Mouse (Mus musculus): Measurements from ENCODE around the gene Zbtb40.

Zbtb40 gene

DNA sequence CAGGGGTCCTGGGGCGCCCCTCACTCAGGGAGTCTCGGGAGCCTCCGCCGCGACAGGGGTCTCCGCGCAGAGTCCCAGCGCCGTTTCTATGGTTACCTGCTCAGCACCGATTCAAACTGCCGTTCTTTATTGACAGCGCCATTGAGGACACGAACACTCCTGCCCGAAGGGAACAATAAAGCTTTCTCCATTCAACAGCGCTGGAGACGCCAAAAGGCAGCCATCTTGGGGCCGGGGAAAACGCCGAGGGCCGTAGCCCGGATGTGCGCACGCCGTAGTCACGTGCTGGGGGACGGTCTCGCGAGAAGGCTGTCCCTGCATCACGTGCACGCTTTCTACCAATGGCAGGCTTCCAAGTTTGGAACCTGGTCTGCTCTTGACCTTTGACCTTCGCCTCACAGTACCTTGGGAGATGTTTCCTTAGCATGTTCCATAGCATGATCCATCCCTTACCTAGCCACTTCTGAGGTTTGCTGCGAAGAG, at the start of gene Zbtb40:
Zbtb40 (minus strand) TSS at position 252 of the 483 bp plus-strand sequence.
- peak; percentile 96 for DNase-seq (ENCODE audit: inconsistent ontology term)

DNA sequence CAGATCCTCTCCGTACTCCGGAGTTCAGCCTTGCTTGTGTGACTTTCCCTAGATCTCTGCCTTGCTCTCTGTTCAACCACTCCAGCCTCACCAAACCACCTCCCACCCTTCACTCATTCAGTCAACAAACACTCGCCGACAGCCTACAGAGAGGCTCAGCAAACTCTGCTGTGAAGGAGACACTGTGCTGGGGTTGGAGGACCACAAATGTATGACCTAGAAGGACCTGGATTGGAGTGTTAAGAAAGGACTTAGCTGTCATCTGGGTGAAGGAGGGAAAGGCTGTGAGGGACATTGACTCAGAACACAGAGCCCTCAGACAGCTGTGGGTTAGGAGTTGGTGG, 49.4 kb upstream of the Zbtb40 start:
- no peak for DNase-seq (ENCODE audit: inconsistent ontology term)

DNA sequence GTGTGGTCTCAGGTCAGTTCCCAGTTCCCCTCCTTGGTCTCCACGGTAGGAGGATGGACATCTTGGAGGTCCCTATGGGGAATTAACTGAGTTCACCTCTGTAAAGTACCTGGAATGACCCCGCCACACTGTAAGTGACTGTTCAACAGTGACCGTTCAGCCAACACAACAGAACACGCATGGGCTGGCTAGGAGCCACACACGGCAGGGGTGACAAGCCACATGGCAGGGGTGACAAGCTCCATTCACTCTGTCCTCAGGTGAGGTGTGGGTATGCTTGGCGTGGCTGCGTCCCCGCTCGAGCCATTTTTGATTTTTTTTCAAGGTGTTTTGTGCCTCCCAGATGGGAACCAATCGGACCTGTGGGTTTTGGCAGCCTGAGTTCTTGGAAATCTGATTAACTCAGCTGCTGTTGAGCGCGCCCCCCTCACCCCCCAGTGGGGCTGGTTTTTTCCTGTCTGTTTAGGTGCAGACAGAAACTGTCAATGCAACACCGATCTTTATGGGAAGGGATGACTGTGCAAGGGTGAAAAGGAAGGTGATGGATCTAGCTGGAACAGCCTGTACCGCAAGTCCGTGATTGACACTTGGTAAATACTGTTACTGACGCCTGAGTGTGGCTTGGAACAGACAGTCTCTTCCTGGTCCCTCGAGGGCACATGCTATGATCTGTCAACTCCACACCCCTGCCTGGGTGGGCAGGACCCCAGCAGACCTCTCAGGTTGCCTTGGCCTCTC, 48.8 kb upstream of the Zbtb40 start:
- no peak for DNase-seq (ENCODE audit: inconsistent ontology term)

DNA sequence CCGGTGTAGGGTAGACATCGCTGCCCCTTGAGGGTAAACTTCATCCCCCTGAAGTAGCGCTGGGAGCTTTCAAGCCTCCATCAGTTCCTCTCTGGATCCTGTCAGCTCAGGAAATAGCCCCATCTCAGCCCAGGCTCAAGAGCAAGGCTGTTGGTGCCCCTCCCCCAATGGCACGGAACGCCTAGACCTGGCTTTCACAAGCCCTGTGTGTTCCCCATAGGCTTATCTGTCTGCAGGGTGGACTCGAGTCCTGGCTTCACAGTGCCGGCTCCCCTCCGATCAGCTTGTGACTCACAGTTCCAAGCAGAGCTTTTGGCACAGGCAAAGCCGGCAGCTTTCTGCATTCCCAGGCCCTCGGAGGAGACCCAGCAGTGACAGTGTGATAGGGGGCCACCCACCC, 47.8 kb upstream of the Zbtb40 start:
- DNase-seq (ENCODE audit: inconsistent ontology term) = no peak

DNA sequence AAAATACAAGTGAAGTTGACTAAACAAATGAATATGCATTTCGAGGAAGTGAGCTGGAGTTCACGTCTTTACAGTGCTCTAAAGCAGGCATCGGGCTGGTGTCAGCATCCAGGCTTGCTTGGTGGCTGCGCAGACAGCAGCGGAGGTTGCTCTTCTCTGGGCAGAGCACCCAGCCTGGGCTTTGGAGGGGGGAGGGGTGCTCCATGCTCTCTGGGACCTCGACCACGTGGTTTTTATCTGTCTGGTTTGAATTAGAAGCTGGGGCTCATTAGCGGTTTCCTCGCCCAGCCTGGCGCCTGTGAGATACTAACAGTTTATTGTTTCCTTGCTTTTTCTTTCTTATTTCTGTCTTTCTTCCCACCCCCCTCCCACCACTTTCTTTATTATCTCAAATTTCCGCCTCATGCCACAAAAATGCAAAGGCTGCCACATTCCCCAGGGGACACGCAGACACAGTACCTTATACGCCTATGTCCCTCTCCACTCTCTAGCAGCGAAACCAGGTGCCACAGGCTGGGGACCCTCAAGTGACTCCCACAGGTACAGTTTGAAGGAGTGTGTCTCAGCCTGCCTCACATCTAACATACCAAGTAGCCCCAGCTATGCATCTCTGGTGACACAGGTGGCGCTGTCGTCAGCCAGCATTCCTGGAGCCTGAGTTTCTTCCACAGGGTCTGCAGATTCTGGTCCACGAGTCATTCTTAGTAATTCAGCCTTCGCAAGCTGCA, 36.6 kb upstream of the Zbtb40 start:
- DNase-seq (ENCODE audit: inconsistent ontology term) = peak; percentile 73

DNA sequence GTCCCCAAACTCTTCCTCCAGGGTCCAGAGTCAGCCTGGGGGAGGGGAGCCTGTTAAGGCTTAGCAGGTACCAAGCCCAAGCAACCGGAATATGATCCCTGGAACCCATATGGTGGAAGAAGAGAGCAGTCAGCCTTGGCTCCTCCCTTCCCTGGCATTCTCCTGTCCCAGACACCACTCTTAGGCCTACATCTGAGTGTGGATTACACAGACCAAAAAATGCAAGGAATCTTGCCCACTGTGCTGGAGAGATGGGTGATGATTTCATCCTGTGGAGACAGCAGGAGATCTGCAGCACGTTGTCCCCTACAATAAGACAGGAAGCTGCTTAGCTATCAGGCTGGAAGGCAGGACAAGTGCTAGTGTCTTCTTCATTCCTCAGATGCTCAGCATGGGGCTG, 34.3 kb upstream of the Zbtb40 start:
- DNase-seq (ENCODE audit: inconsistent ontology term) = peak; percentile 59

DNA sequence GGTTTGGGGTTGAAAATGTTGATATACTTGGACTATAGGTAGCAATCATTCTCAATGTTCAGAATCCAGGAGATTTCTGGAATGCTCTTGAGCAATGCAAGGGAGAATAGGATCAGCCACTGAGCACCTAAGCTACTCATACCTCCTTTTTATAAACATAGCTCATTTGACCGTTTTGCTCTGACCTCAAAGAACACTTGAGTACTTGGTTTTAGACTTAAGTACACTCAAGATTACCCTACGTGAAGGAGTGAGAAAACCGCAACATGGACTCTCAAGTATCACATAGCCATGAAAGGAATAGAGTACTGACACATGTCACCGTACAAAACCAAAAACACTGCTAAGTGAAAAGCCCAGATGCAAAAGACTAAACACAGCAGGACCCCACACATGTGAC, 32.8 kb upstream of the Zbtb40 start:
- DNase-seq (ENCODE audit: inconsistent ontology term) = no peak

DNA sequence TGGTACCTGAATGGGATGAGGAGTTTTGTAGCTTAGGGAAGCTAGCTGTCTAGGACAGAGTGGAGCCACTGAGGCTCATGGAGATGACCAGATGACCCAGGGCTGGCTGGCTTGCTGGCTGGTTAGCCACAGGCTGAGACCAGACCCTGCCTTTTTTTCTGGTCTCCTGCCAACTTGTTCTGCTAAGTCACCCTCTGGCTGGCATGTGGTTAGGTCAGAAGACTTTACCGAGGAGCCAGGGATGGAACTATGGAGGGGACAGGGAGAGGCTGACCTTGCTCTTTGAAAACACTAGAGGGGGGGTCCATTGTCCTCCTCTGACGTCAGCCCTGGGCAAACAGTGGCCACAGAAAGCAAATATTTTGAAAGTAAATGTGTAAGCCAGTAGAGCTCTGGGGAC, 28.6 kb upstream of the Zbtb40 start:
- peak; percentile 32 for DNase-seq (ENCODE audit: inconsistent ontology term)

DNA sequence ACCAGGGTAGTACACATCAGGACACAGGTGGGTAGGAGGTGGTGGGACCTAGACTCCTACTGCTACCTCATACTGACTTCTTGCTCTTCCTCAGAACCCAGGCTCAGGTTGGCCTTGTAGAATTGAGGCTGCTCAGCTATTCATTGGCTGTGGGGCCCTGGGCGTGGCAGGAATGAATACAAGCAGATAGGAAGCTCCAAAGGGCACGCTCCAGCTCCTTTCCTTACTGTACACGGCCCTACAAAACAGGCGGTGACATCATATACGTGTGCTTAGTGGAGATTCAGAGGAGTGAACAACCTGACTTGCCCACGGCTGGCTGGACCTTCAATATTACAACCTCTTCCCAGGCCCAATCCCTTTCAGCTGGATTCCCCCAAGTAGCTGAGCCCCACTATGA, 22.6 kb upstream of the Zbtb40 start:
- no peak for DNase-seq (ENCODE audit: inconsistent ontology term)

DNA sequence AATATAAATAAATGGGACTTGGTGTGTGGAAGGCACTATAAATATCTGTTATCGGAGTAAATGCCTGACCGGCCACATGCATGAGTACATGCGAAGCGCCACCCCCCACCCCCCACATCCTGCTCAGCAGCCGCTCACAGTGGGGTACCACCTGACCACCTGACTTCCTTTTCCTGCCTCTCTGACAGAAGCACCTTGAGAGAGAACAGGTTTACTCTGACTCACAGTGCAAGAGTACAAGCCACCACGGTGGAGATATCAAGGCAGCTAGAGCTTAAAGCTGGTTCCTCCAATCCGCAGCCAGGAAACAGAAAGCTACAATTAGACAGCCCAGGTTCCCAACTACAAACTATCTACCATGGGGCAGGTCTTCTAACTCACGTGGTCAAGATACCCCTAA, 19.9 kb upstream of the Zbtb40 start:
- DNase-seq (ENCODE audit: inconsistent ontology term) = no peak

DNA sequence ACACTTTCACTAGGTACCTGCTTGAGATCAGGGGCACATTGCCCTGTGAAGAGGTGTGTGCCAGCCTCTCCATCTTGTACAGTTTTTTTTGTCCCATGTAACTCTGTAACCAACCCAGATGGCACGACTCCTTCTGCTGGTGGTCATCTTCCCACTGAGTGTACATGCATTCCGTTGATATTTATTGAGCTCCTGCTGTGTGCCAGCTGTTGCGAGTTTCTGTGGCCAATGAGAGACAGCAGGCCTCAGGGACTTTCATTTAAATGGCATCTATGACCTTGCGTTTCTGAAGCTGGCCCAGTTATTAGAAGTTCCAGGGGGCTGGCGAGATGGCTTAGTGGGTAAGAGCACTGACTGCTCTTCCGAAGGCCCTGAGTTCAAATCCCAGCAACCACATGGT, 17.2 kb upstream of the Zbtb40 start:
- no peak for DNase-seq (ENCODE audit: inconsistent ontology term)

DNA sequence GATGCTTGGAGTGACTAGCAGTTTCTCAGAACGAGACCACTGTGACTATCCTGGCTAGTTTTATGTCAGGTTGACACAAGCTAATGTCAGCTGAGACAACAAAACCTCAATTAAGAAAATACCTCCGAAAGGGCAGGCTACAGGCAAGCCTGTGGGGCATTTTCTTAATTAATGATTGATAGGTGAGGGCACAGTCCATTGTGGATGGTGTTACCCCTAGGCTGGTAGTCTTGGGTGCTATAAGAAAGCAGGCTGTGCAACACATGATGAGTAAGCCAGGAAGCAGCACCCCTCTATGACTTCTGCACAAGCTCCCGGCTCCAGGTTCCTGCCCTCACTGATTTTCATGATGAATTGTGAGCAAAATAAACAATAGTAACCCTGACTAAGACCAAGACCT, 6.3 kb upstream of the Zbtb40 start:
- no peak for DNase-seq (ENCODE audit: inconsistent ontology term)

DNA sequence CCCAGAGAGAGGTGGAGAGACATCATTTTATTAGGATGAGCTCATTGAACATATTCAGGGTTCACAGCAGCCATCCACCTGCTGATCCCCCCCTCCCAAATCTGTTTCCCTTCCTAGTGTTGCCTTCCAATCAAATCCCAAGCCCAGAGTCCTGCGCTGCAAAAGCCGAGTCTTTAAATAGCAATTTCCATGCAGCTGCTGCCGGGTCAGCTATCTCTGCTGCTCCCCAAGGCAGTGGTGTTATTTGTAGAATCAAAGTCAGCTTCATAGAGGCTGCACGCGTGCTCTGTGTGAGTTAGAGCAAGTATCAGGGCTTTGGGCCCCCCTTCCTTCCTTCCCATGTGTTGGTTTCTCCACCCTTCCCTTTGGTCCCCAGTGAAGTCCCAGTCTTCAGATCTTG, 5.2 kb upstream of the Zbtb40 start:
- DNase-seq (ENCODE audit: inconsistent ontology term) = no peak

DNA sequence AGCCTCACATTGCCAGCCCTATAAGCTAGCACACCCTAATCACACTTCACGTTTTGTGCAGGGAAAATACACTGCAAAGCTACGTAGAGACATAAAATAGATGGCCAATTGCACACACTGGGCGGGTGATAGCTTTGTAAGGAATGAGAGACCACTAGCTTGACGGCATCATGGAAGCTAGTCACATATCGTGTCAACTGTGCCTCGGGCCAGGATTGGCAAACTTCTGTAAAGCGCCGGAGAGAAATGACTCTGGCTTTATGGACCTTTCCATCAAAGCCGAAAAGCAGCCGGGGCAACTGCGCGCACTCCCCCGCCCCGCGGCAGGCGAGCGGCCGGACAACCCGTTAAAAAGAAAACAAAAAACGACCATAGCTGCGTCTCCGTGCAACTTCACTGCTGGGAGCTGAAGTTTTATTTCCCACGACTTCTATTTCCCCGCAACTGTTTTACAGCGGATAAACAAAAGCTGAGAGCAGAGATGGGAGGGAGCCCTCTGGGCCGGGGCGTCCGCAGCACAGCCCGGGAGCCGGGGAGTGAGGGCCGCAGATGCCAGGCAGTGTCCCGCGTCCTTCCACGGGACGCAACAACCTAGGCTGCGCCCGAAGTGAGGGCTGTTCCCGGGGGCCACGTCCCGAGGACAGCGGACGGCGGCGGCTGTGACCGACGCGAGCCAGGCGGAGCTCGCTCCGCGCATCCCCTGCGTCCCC, 606 bp downstream of the Zbtb40 start:
- DNase-seq (ENCODE audit: inconsistent ontology term) = peak; percentile 27

DNA sequence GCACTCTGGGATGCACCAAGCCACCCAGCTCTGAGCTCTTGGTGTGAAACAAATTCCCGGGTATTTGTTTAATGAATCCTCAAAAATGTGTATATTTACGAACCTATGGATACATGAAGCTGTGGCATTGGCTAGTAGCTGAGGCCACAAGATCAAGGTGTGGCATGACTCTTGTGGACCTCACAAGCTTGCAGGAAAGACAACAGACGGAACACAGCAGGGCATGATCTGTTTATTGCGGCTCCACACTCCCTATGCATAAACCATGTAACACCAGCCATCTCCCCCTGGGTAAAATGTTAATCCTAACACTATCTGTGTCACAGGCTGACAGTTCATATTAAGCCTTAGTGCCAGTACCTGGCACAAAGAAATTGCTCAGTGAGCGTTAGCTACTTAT, 2.5 kb downstream of the Zbtb40 start:
- DNase-seq (ENCODE audit: inconsistent ontology term) = no peak

DNA sequence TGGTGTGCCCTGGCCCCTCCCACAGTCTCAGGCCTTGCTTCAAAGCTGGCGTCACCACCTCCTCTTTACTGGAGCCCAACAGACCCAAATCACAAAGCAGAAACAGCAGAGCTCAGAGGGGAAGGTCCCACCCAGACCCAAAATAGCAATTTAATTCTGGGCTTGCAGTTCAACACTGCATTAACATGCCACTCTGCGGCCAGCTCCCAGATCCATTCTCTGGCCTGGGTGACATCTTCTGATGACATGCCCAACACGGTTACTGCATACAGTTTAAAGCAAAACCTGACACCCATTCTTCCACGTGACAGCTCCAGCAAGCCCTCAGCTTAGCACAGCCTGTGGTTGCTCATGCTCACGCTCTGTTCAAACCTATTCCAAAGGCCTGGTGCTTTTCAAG, 4.1 kb downstream of the Zbtb40 start:
- no peak for DNase-seq (ENCODE audit: inconsistent ontology term)

DNA sequence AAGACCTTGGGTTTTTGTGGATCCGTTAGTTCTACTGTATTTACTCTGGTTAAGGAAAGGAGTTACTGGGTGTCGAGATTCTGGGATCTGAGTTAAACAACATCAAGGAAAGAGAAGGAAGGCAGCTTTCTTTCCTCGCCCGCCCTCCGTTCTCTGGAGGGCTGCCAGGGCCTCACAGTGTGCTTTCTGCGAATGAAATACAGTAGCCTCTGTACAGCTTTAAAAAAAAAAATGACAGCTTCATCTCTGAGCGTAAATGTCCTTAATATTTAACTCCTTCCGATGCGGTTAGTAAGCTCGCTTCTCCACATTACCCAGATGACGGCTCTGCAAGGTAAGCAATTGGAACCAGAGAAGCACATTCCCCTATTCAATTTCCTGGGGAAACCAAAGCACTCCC, 4.8 kb downstream of the Zbtb40 start:
- DNase-seq (ENCODE audit: inconsistent ontology term) = no peak

DNA sequence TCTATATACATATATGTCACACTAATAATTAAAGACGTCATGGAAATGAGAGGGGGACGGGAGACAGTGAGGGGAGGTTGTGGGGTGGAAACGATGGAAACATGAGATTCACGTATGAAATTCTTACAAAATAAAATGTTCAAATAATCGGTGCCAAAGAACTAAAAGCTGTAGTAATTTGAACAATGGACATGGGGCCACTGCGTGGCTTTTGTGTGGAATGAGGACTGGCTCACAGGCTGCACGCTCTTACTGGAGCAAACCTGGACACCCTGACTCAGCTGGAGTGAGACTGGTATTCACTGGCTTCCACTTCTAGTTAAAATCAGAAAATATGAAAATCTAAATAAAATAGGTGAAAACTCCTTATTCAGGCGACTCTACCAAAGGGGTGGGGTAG, 6.6 kb downstream of the Zbtb40 start:
- no peak for DNase-seq (ENCODE audit: inconsistent ontology term)

DNA sequence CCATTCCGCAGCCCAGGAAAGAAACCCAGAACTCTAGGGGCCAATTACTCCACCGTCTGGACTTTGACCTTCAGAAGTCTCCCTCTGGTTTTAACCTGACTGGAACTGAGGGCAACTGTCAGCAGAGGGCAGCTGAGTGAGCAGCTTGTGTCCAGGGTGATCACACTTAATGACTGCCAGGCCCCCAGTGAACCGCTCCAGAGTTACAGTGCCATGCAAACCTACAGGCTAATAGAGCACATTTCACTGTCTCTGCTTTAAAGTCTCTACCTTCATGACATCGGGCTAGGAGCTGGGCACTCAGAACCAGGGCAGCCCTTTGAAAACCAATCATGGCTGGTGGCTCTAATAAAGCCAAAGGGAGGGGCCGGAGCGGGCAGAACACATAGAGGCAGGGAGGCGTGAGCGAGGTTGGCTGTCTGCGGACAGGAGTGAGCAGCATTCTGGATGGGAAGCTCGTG, 7.4 kb downstream of the Zbtb40 start:
- no peak for DNase-seq (ENCODE audit: inconsistent ontology term)

DNA sequence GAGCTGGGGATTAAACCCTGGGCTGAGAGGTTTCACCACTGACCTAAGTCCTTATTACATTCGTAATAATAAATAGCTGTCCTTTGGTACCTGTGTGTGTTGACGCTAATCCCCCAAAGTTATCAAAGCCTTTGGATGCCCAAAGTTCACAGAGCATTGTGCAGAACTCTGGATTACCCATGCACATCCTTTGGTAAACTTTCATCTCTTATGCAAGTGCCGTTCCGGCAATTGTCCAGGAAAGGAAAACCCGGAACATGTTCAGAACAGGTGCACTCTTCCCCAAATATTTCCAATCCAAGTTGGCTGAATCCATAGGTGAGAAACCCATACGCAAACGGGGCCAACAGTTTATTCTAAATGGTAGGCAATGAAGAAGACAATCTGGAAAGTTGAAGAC, 9.2 kb downstream of the Zbtb40 start:
- no peak for DNase-seq (ENCODE audit: inconsistent ontology term)

DNA sequence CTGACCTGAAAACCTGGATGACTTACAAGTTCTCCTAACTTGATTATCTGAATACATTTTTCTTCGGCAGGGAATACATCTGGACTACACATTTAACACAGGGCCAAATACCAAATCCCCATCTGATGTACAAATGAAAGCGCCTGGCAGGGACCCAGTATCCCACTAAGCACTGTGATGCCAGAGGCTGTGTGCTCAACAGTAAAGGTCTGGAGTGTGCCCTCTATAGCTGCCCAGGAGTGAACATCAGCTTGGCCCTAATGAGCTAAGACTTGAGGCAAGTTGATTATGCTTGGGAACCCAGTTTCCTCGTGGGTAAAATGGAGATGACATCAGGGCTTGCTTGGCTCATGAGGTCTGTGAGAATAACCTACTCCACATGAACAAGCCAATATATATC, 10.1 kb downstream of the Zbtb40 start:
- no peak for DNase-seq (ENCODE audit: inconsistent ontology term)

DNA sequence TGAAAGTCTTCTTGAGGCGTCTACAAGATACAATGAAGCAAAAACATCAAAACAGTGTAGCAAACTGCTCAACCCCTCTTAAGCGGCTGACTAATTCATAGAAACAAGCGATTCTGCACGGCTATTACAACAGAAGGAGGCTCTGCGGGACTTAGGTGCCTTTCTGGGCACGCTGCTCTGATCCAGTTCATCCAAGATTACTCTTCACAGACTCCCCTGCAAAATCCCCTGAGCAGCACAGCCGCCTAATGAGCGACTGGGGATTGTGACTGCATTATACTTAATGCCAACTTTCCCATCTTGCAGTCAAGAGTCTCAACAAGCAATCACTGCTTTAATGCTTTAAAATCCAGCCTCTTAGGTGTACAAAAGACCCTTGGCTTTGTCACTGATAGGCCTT, 10.5 kb downstream of the Zbtb40 start:
- no peak for DNase-seq (ENCODE audit: inconsistent ontology term)

Measured in Muller cell, postnatal 12 days (primary cell).